Mouse (Mus musculus): Measurements from ENCODE around the gene Pdcd2l. TPM values are rescaled to one million over a fixed set of nuclear protein-coding genes. Genes with fewer than 3 reads are reported as not detected.
A peak's percentile ranks its signal among the peaks of the same experiment; 100 is the strongest.
"Not testable (repeated sequence)": the region's sequence is repeated elsewhere in the genome, so short reads cannot be mapped to it uniquely, and the experiment has no call there.

The Pdcd2l gene
- polyA plus RNA-seq, 1 experiment from 2014 or later, result 53.6 TPM

- ATAC-seq (ENCODE audit: insufficient read depth, low FRiP score), result peak; percentile 4; the same call in 1 of the 2 replicates
- 72% methylated on average over 1 of the region's 1 CpGs for WGBS
Observed at GRCm38 (mm10) chr7:34218496-34218895, 22.0 kb upstream of the Pdcd2l start.

GRCm38 (mm10) chr7:34216474-34216873 is 20.0 kb upstream of the Pdcd2l start:
- Histone ChIP-seq H3K9ac (ENCODE audit: low read length) (no peak overlapping the region), H3K4me2 (ENCODE audit: low read depth, low read length) (no peak overlapping the region), H3K4me1 (ENCODE audit: control insufficient read depth, insufficient read depth, low read length) (no peaks in the 10 kb centered on the region), H3K36me3 (ENCODE audit: control insufficient read depth, insufficient read depth, low read length) (peaks cover 23% of the 10 kb centered on the region), H3K9me3 (replicated peaks; ENCODE audit: control insufficient read depth, low read length) (no peaks in the 10 kb centered on the region), H3K4me3 (replicated peaks; ENCODE audit: low read length) (no peak overlapping the region), H3K27ac (ENCODE audit: low read length) (no peak overlapping the region), H3K27me3 (ENCODE audit: control insufficient read depth, insufficient read depth, low read length) (no peaks in the 10 kb centered on the region)
- 92% methylated on average over 10 of the region's 10 CpGs for WGBS
- ATAC-seq (ENCODE audit: insufficient read depth, low FRiP score), result no peak

More at GRCm38 (mm10) chr7:34218496-34218895, 22.0 kb upstream of the Pdcd2l start:
- no peak overlapping the region for H3K4me2 ChIP-seq (ENCODE audit: low read depth, low read length)
- no peak overlapping the region for H3K9ac ChIP-seq (ENCODE audit: low read length)
- no peak overlapping the region for H3K27ac ChIP-seq (ENCODE audit: low read length)
- H3K9me3 ChIP-seq (replicated peaks; ENCODE audit: control insufficient read depth, low read length), result no peaks in the 10 kb centered on the region; the same call in 1 of the 2 replicates
- no peak overlapping the region for H3K4me3 ChIP-seq (replicated peaks; ENCODE audit: low read length)
- H3K27me3 ChIP-seq (ENCODE audit: control insufficient read depth, insufficient read depth, low read length), result no peaks in the 10 kb centered on the region
- peaks cover 25% of the 10 kb centered on the region for H3K36me3 ChIP-seq (ENCODE audit: control insufficient read depth, insufficient read depth, low read length)
- H3K4me1 ChIP-seq (ENCODE audit: control insufficient read depth, insufficient read depth, low read length), result no peaks in the 10 kb centered on the region

- H3K27ac ChIP-seq (ENCODE audit: low read length), result no peak overlapping the region
- no peaks in the 10 kb centered on the region for H3K9me3 ChIP-seq (replicated peaks; ENCODE audit: control insufficient read depth, low read length)
- WGBS, result 87% methylated on average over 9 of the region's 9 CpGs
- ATAC-seq (ENCODE audit: insufficient read depth, low FRiP score), result no peak
- no peaks in the 10 kb centered on the region for H3K4me1 ChIP-seq (ENCODE audit: control insufficient read depth, insufficient read depth, low read length)
- H3K4me3 ChIP-seq (replicated peaks; ENCODE audit: low read length), result no peak overlapping the region
- H3K9ac ChIP-seq (ENCODE audit: low read length), result no peak overlapping the region
- no peak overlapping the region for H3K4me2 ChIP-seq (ENCODE audit: low read depth, low read length)
- H3K27me3 ChIP-seq (ENCODE audit: control insufficient read depth, insufficient read depth, low read length), result no peaks in the 10 kb centered on the region
- peaks cover 28% of the 10 kb centered on the region for H3K36me3 ChIP-seq (ENCODE audit: control insufficient read depth, insufficient read depth, low read length)
Observed at GRCm38 (mm10) chr7:34215481-34215880, 19.0 kb upstream of the Pdcd2l start.

- WGBS, result 92% methylated on average over 8 of the region's 8 CpGs
- no peaks in the 10 kb centered on the region for H3K4me1 ChIP-seq (ENCODE audit: control insufficient read depth, insufficient read depth, low read length)
Observed at GRCm38 (mm10) chr7:34214644-34215043, 18.2 kb upstream of the Pdcd2l start.

GRCm38 (mm10) chr7:34213281-34213680 is 16.8 kb upstream of the Pdcd2l start:
- WGBS, result 76% methylated on average over 7 of the region's 7 CpGs
- H3K27me3 ChIP-seq (ENCODE audit: control insufficient read depth, insufficient read depth, low read length), result no peaks in the 10 kb centered on the region
- peaks cover 33% of the 10 kb centered on the region; the same call in 1 of the 2 replicates for H3K36me3 ChIP-seq (ENCODE audit: control insufficient read depth, insufficient read depth, low read length)
- no peak overlapping the region for H3K9ac ChIP-seq (ENCODE audit: low read length)
- H3K4me3 ChIP-seq (replicated peaks; ENCODE audit: low read length), result no peak overlapping the region
- no peaks in the 10 kb centered on the region for H3K4me1 ChIP-seq (ENCODE audit: control insufficient read depth, insufficient read depth, low read length)
- no peaks in the 10 kb centered on the region for H3K9me3 ChIP-seq (replicated peaks; ENCODE audit: control insufficient read depth, low read length)
- H3K4me2 ChIP-seq (ENCODE audit: low read depth, low read length), result no peak overlapping the region
- ATAC-seq (ENCODE audit: insufficient read depth, low FRiP score), result no peak
- peak overlapping the region; percentile 11; the same call in 1 of the 2 replicates for H3K27ac ChIP-seq (ENCODE audit: low read length)

More at GRCm38 (mm10) chr7:34214644-34215043, 18.2 kb upstream of the Pdcd2l start:
- Histone ChIP-seq H3K4me2 (ENCODE audit: low read depth, low read length) (no peak overlapping the region), H3K9me3 (replicated peaks; ENCODE audit: control insufficient read depth, low read length) (no peaks in the 10 kb centered on the region), H3K9ac (ENCODE audit: low read length) (no peak overlapping the region), H3K27ac (ENCODE audit: low read length) (no peak overlapping the region), H3K27me3 (ENCODE audit: control insufficient read depth, insufficient read depth, low read length) (no peaks in the 10 kb centered on the region), H3K36me3 (ENCODE audit: control insufficient read depth, insufficient read depth, low read length) (peaks cover 28% of the 10 kb centered on the region), H3K4me3 (replicated peaks; ENCODE audit: low read length) (no peak overlapping the region)
- ATAC-seq (ENCODE audit: insufficient read depth, low FRiP score), result no peak

- Histone ChIP-seq H3K36me3 (ENCODE audit: control insufficient read depth, insufficient read depth, low read length) (peaks cover 56% of the 10 kb centered on the region), H3K9ac (ENCODE audit: low read length) (no peak overlapping the region), H3K27me3 (ENCODE audit: control insufficient read depth, insufficient read depth, low read length) (no peaks in the 10 kb centered on the region), H3K4me1 (ENCODE audit: control insufficient read depth, insufficient read depth, low read length) (no peaks in the 10 kb centered on the region), H3K4me2 (ENCODE audit: low read depth, low read length) (no peak overlapping the region), H3K27ac (ENCODE audit: low read length) (no peak overlapping the region), H3K4me3 (replicated peaks; ENCODE audit: low read length) (no peak overlapping the region), H3K9me3 (replicated peaks; ENCODE audit: control insufficient read depth, low read length) (no peaks in the 10 kb centered on the region)
- no peak for ATAC-seq (ENCODE audit: insufficient read depth, low FRiP score)
- WGBS, result 92% methylated on average over 9 of the region's 9 CpGs
Observed at GRCm38 (mm10) chr7:34208027-34208745, 11.7 kb upstream of the Pdcd2l start.

- H3K36me3 ChIP-seq (ENCODE audit: control insufficient read depth, insufficient read depth, low read length), result peaks cover 61% of the 10 kb centered on the region
- H3K27ac ChIP-seq (ENCODE audit: low read length), result no peak overlapping the region
Observed at GRCm38 (mm10) chr7:34206331-34206730, 9.9 kb upstream of the Pdcd2l start.

GRCm38 (mm10) chr7:34202147-34202546 is 5.7 kb upstream of the Pdcd2l start:
- H3K36me3 ChIP-seq (ENCODE audit: control insufficient read depth, insufficient read depth, low read length), result peaks cover 45% of the 10 kb centered on the region
- H3K27ac ChIP-seq (ENCODE audit: low read length); H3K27me3 ChIP-seq (ENCODE audit: control insufficient read depth, insufficient read depth, low read length); H3K9me3 ChIP-seq (replicated peaks; ENCODE audit: control insufficient read depth, low read length); H3K4me3 ChIP-seq (replicated peaks; ENCODE audit: low read length); H3K4me2 ChIP-seq (ENCODE audit: low read depth, low read length); ATAC-seq (ENCODE audit: insufficient read depth, low FRiP score); H3K4me1 ChIP-seq (ENCODE audit: control insufficient read depth, insufficient read depth, low read length); H3K9ac ChIP-seq (ENCODE audit: low read length): not testable (repeated sequence)
- 94% methylated on average over 10 of the region's 10 CpGs for WGBS

More at GRCm38 (mm10) chr7:34206331-34206730, 9.9 kb upstream of the Pdcd2l start:
- Histone ChIP-seq H3K4me2 (ENCODE audit: low read depth, low read length) (no peak overlapping the region), H3K9me3 (replicated peaks; ENCODE audit: control insufficient read depth, low read length) (no peaks in the 10 kb centered on the region), H3K27me3 (ENCODE audit: control insufficient read depth, insufficient read depth, low read length) (no peaks in the 10 kb centered on the region), H3K9ac (ENCODE audit: low read length) (no peak overlapping the region), H3K4me3 (replicated peaks; ENCODE audit: low read length) (no peak overlapping the region), H3K4me1 (ENCODE audit: control insufficient read depth, insufficient read depth, low read length) (no peaks in the 10 kb centered on the region)
- ATAC-seq (ENCODE audit: insufficient read depth, low FRiP score), result no peak
- 93% methylated on average over 6 of the region's 6 CpGs for WGBS

- Histone ChIP-seq H3K36me3 (ENCODE audit: control insufficient read depth, insufficient read depth, low read length) (peaks cover 36% of the 10 kb centered on the region), H3K4me3 (replicated peaks; ENCODE audit: low read length) (no peak overlapping the region), H3K27ac (ENCODE audit: low read length) (no peak overlapping the region), H3K4me2 (ENCODE audit: low read depth, low read length) (no peak overlapping the region), H3K9ac (ENCODE audit: low read length) (no peak overlapping the region), H3K9me3 (replicated peaks; ENCODE audit: control insufficient read depth, low read length) (no peaks in the 10 kb centered on the region), H3K27me3 (ENCODE audit: control insufficient read depth, insufficient read depth, low read length) (no peaks in the 10 kb centered on the region), H3K4me1 (ENCODE audit: control insufficient read depth, insufficient read depth, low read length) (0 out of 2 replicates have a peak, but pooled peaks cover under 1% of the 10 kb centered on the region)
- no peak for ATAC-seq (ENCODE audit: insufficient read depth, low FRiP score)
- 98% methylated on average over 2 of the region's 2 CpGs for WGBS
Observed at GRCm38 (mm10) chr7:34200829-34201228, 4.4 kb upstream of the Pdcd2l start.
